Comparison of ENCODE assay signal across 14 mouse cellular contexts in genomic region chr3:94819452-94820425, GRCm38 (mm10). TPM values are rescaled to one million over a fixed set of nuclear protein-coding genes. Genes with fewer than 3 reads are reported as not detected.
DNase-seq lines count a peak whose midpoint lies in the region; ATAC-seq and TF ChIP-seq lines count a peak whose summit lies in the region.
"Had no signal": no experiment of that assay in that cellular context is flagged by ENCODE, and none has a peak within 500 bp of the region (broad histone marks: within the 10 kb centered on the region; RNA-seq: fewer than 3 reads in every experiment).

No protein-coding gene starts in this region.

- no peak overlapping the region for H3K4me3 ChIP-seq in heart, embryonic 16.5 days (ENCODE audit: low read length)
- no peak overlapping the region for H3K4me3 ChIP-seq in midbrain, embryonic 12.5 days
- H3K4me3 ChIP-seq in midbrain, embryonic 15.5 days, result no peak overlapping the region
- no peak overlapping the region for H3K4me3 ChIP-seq in embryonic facial prominence, embryonic 13.5 days
- no peak overlapping the region for H3K4me3 ChIP-seq in layer of hippocampus, adult 2 months
- H3K4me3 ChIP-seq: erythroblast, embryonic 14.5 days; liver, embryonic 15.5 days had no signal

- no peaks in the 10 kb centered on the region for H3K36me3 ChIP-seq in heart, embryonic 16.5 days (ENCODE audit: control insufficient read depth, insufficient read depth)
- no peaks in the 10 kb centered on the region for H3K36me3 ChIP-seq in midbrain, embryonic 12.5 days
- no peaks in the 10 kb centered on the region for H3K36me3 ChIP-seq in midbrain, embryonic 15.5 days (replicated peaks)
- H3K36me3 ChIP-seq in embryonic facial prominence, embryonic 13.5 days, result no peaks in the 10 kb centered on the region
- H3K36me3 ChIP-seq: liver, embryonic 15.5 days had no signal

- no peaks in the 10 kb centered on the region for H3K9me3 ChIP-seq in heart, embryonic 16.5 days (replicated peaks; ENCODE audit: control insufficient read depth, low read length)
- H3K9me3 ChIP-seq in midbrain, embryonic 12.5 days, result no peaks in the 10 kb centered on the region
- H3K9me3 ChIP-seq in midbrain, embryonic 15.5 days, result no peaks in the 10 kb centered on the region
- H3K9me3 ChIP-seq in embryonic facial prominence, embryonic 13.5 days, result no peaks in the 10 kb centered on the region

- H3K4me1 ChIP-seq in heart, embryonic 16.5 days (ENCODE audit: control insufficient read depth, insufficient read depth, low read length), result peaks cover 8% of the 10 kb centered on the region
- H3K4me1 ChIP-seq in midbrain, embryonic 12.5 days, result 0 out of 2 replicates have a peak, but pooled peaks cover 3% of the 10 kb centered on the region
- H3K4me1 ChIP-seq in midbrain, embryonic 15.5 days, result peaks cover 17% of the 10 kb centered on the region; the same call in 1 of the 2 replicates
- 0 out of 2 replicates have a peak, but pooled peaks cover 5% of the 10 kb centered on the region for H3K4me1 ChIP-seq in embryonic facial prominence, embryonic 13.5 days

- H3K9ac ChIP-seq in heart, embryonic 16.5 days (ENCODE audit: low read length), result no peak overlapping the region
- no peak overlapping the region for H3K9ac ChIP-seq in midbrain, embryonic 12.5 days (replicated peaks)
- H3K9ac ChIP-seq in midbrain, embryonic 15.5 days, result no peak overlapping the region
- no peak overlapping the region for H3K9ac ChIP-seq in embryonic facial prominence, embryonic 13.5 days
- H3K9ac ChIP-seq: liver, embryonic 15.5 days had no signal

- WGBS in heart, embryonic 16.5 days, result 44% methylated on average over 23 of the region's 24 CpGs
- WGBS in midbrain, embryonic 12.5 days, result 60% methylated on average over 24 of the region's 24 CpGs
- 55% methylated on average over 24 of the region's 24 CpGs for WGBS in midbrain, embryonic 15.5 days
- 49% methylated on average over 24 of the region's 24 CpGs for WGBS in embryonic facial prominence, embryonic 13.5 days

- TF ChIP-seq CTCF in layer of hippocampus, adult 2 months (conservative IDR thresholded peaks at IDR 0.05), result no peak

- intact Hi-C loops in heart, postnatal 36 days (cut with DNase I), result no loop called here

- peak overlapping the region; percentile 41; the same call in 1 of the 2 replicates for H3K4me2 ChIP-seq in heart, embryonic 16.5 days (ENCODE audit: low read depth, low read length)
- 0 out of 2 replicates have a peak overlapping the region, but pooled peaks have one; percentile 9 for H3K4me2 ChIP-seq in midbrain, embryonic 12.5 days (replicated peaks)
- no peak overlapping the region for H3K4me2 ChIP-seq in midbrain, embryonic 15.5 days
- 0 out of 2 replicates have a peak overlapping the region, but pooled peaks have one; percentile 0 for H3K4me2 ChIP-seq in embryonic facial prominence, embryonic 13.5 days

- DNase-seq in heart, postnatal 36 days, result no peak
- DNase-seq in retina, postnatal 1 day, result peak; percentile 77
- no peak for DNase-seq in layer of hippocampus, adult 2 months (ENCODE audit: low spot score in 2 of 2)
- no peak for DNase-seq in urinary bladder, postnatal 36 days (ENCODE audit: low spot score in 2 of 2)
- DNase-seq: cerebellum, adult 8-10 months; thymus, adult 18-20 months had no signal

- H3K27ac ChIP-seq in heart, embryonic 16.5 days (ENCODE audit: low read length), result peak overlapping the region; percentile 39; the same call in 1 of the 2 replicates
- no peak overlapping the region for H3K27ac ChIP-seq in midbrain, embryonic 12.5 days (replicated peaks)
- H3K27ac ChIP-seq in midbrain, embryonic 15.5 days, result no peak overlapping the region
- H3K27ac ChIP-seq in embryonic facial prominence, embryonic 13.5 days, result peak overlapping the region; percentile 48; the same call in 1 of the 2 replicates
- no peak overlapping the region for H3K27ac ChIP-seq in layer of hippocampus, adult 2 months
- H3K27ac ChIP-seq: liver, embryonic 15.5 days had no signal

- H3K27me3 ChIP-seq in heart, embryonic 16.5 days (ENCODE audit: control insufficient read depth, insufficient read depth, low read length), result no peaks in the 10 kb centered on the region
- H3K27me3 ChIP-seq in midbrain, embryonic 12.5 days, result no peaks in the 10 kb centered on the region
- no peaks in the 10 kb centered on the region for H3K27me3 ChIP-seq in midbrain, embryonic 15.5 days (replicated peaks)
- no peaks in the 10 kb centered on the region for H3K27me3 ChIP-seq in embryonic facial prominence, embryonic 13.5 days

- no peak for ATAC-seq in heart, embryonic 16.5 days (replicated peaks; ENCODE audit: extremely low read depth, insufficient read depth, low FRiP score)
- peak; percentile 35; the same call in 1 of the 2 replicates for ATAC-seq in midbrain, embryonic 12.5 days (ENCODE audit: low FRiP score, low read depth)
- ATAC-seq in midbrain, embryonic 15.5 days (replicated peaks), result no peak
- no peak for ATAC-seq in embryonic facial prominence, embryonic 13.5 days (ENCODE audit: insufficient number of reproducible peaks, insufficient read depth, low FRiP score, low TSS enrichment, low read depth)

RNA-seq across cellular contexts. Expression of gene Pogz, which starts 17.6 kb away (rescaled TPM):
- polyA plus RNA-seq in heart, embryonic 16.5 days (2015; fragmentation: Nextera tagmentation; extraction: Ambion mirVana), result 8.9 and 9.5 TPM in 2 replicates
- 10 to 100 TPM; 18.7 to 21.5 TPM for total RNA-seq in heart, postnatal 36 days (2021)
- polyA plus RNA-seq in midbrain, embryonic 12.5 days (2016; fragmentation: Nextera tagmentation; extraction: Ambion mirVana), result 26.5 and 27.1 TPM in 2 replicates
- polyA plus RNA-seq in midbrain, embryonic 15.5 days (2015; fragmentation: Nextera tagmentation; extraction: Ambion mirVana), result 25.9 and 27.5 TPM in 2 replicates
- polyA plus RNA-seq in embryonic facial prominence, embryonic 13.5 days (2015; fragmentation: Nextera tagmentation; extraction: Ambion mirVana), result 22.9 and 23.3 TPM in 2 replicates
- 10 to 100 TPM; 61.3 to 64.6 TPM for total RNA-seq in layer of hippocampus, adult 2 months (2021)

RNA-seq across cellular contexts. Expression of gene Cgn, which starts 33.4 kb away (rescaled TPM):
- polyA plus RNA-seq in heart, embryonic 16.5 days (2015; fragmentation: Nextera tagmentation; extraction: Ambion mirVana), result 2.7 and 4.4 TPM in 2 replicates
- under 1 TPM; 0.35 to 0.83 TPM for total RNA-seq in heart, postnatal 36 days (2021)
- 4.7 and 5.0 TPM in 2 replicates for polyA plus RNA-seq in midbrain, embryonic 12.5 days (2016; fragmentation: Nextera tagmentation; extraction: Ambion mirVana)
- polyA plus RNA-seq in midbrain, embryonic 15.5 days (2015; fragmentation: Nextera tagmentation; extraction: Ambion mirVana), result 11.6 and 13.7 TPM in 2 replicates
- 7.2 and 9.7 TPM in 2 replicates for polyA plus RNA-seq in embryonic facial prominence, embryonic 13.5 days (2015; fragmentation: Nextera tagmentation; extraction: Ambion mirVana)
- total RNA-seq in layer of hippocampus, adult 2 months (2021), result 1 to 10 TPM; 3.7 TPM
- total RNA-seq: hematopoietic stem cell, adult 5-6 weeks; megakaryocyte, adult 5-6 weeks had no signal

Comparison
In these comparisons a context has a peak if more than half of its experiments do, and no peak if none do; other contexts are left out.
1. H3K27ac ChIP-seq: peak in heart, embryonic 16.5 days (single experiment) and embryonic facial prominence, embryonic 13.5 days (single experiment); none in midbrain, embryonic 12.5 days (single experiment), midbrain, embryonic 15.5 days (single experiment) and layer of hippocampus, adult 2 months (single experiment).